8 mouse cellular contexts compared by ENCODE assay signal in genomic region chr9:57074822-57075603, GRCm38 (mm10). TPM values are rescaled to one million over a fixed set of nuclear protein-coding genes. Genes with fewer than 3 reads are reported as not detected.
DNase-seq lines count a peak whose midpoint lies in the region; ATAC-seq lines count a peak whose summit lies in the region.

No protein-coding gene starts in this region.

- WGBS in forebrain, embryonic 13.5 days = 3% methylated on average over 17 of the region's 17 CpGs

- H3K27me3 ChIP-seq in forebrain, embryonic 13.5 days = no peaks in the 10 kb centered on the region

- peak overlapping the region; percentile 92 for H3K4me2 ChIP-seq in forebrain, embryonic 13.5 days

- peak; percentile 81 for DNase-seq in MEL-GATA-1-ER (ENCODE audit: extremely low read depth, low read depth)
- peak; percentile 83 for DNase-seq in c-Kit-positive CD71-positive TER-119-positive erythroid progenitor cells, embryonic 14.5 days (ENCODE audit: low spot score)
- DNase-seq in heart, postnatal 36 days = peak; percentile 67 to 70
- peak; percentile 79 for DNase-seq in layer of hippocampus, adult 9-11 months
- peak; percentile 85 for DNase-seq in lung, postnatal 25 days (ENCODE audit: low spot score)
- DNase-seq in right cerebral cortex, postnatal 10 days (ENCODE audit: low spot score in 2 of 2) = peak; percentile 76 to 82
- peak; percentile 69 to 81 for DNase-seq in urinary bladder, postnatal 36 days (ENCODE audit: low spot score in 2 of 2)

- peak overlapping the region; percentile 89 for H3K4me3 ChIP-seq in forebrain, embryonic 13.5 days

- ATAC-seq in forebrain, embryonic 13.5 days = no peak

- no peaks in the 10 kb centered on the region for H3K36me3 ChIP-seq in forebrain, embryonic 13.5 days (ENCODE audit: poor library complexity, severe bottlenecking)

- H3K27ac ChIP-seq in forebrain, embryonic 13.5 days = peak overlapping the region; percentile 99

- H3K9me3 ChIP-seq in forebrain, embryonic 13.5 days (replicated peaks) = no peaks in the 10 kb centered on the region

- intact Hi-C loops in heart, postnatal 36 days (cut with DNase I) = loop anchor here (5.0 to 10.0 kb wide), 3 partner anchors 78 to 450 kb away; partner anchors contain the start of gene Cox5a

- H3K4me1 ChIP-seq in forebrain, embryonic 13.5 days = peaks cover 34% of the 10 kb centered on the region

- H3K9ac ChIP-seq in forebrain, embryonic 13.5 days = peak overlapping the region; percentile 68

RNA-seq across cellular contexts. Expression of gene Sin3a, which starts 3.2 kb away (rescaled TPM):
- 33.8 and 43.9 TPM in 2 replicates for polyA plus RNA-seq in forebrain, embryonic 13.5 days (2015; fragmentation: Nextera tagmentation; extraction: Ambion mirVana)
- 10 to 100 TPM; 31.6 to 40.1 TPM for total RNA-seq in heart, postnatal 36 days (2021)

RNA-seq across cellular contexts. Expression of gene Man2c1, which starts 55.5 kb away (rescaled TPM):
- 51.6 and 54.3 TPM in 2 replicates for polyA plus RNA-seq in forebrain, embryonic 13.5 days (2015; fragmentation: Nextera tagmentation; extraction: Ambion mirVana)
- total RNA-seq in heart, postnatal 36 days (2021) = 10 to 100 TPM; 42.5 to 44.9 TPM
